Mouse (Mus musculus): Measurements from ENCODE around the gene Ccdc62.

GRCm38 (mm10) chr5:123996194-123996593, 65.7 kb downstream of the Ccdc62 start:
- TF ChIP-seq E2F4 (IDR thresholded peaks at IDR 0.05; ENCODE audit: insufficient read depth): no peak
- TF ChIP-seq SRF (IDR thresholded peaks at IDR 0.05; ENCODE audit: control insufficient read depth, insufficient read length, low read depth): no peak
- no peak for TF ChIP-seq MYOD1 (IDR thresholded peaks at IDR 0.05; ENCODE audit: control insufficient read depth in 1 of 3, insufficient read length in 2 of 3, low read depth in 2 of 3)
- no peak for TF ChIP-seq POLR2AphosphoS2 (IDR thresholded peaks at IDR 0.05; ENCODE audit: insufficient read length, low read depth)
- TF ChIP-seq REST (IDR thresholded peaks at IDR 0.05; ENCODE audit: insufficient read depth, insufficient read length): no peak
- TF ChIP-seq MAX (IDR thresholded peaks at IDR 0.05; ENCODE audit: low read depth): no peak
- TF ChIP-seq POLR2A (IDR thresholded peaks at IDR 0.05; ENCODE audit: insufficient read length, low read depth): no peak
- TF ChIP-seq USF1 (IDR thresholded peaks at IDR 0.05; ENCODE audit: low read depth): no peak
- no peak for TF ChIP-seq MYOG (IDR thresholded peaks at IDR 0.05; ENCODE audit: control insufficient read depth in 1 of 3, insufficient read depth in 1 of 3, insufficient read length in 2 of 3, low read depth in 2 of 3)
- TF ChIP-seq TCF12 (IDR thresholded peaks at IDR 0.05; ENCODE audit: insufficient read depth, poor library complexity, severe bottlenecking): no peak

Data from myocyte (in vitro differentiated cells).